Mouse (Mus musculus) kidney, postnatal 14 days (tissue): Measurements from ENCODE around the gene Cd27.

Experiments
- DNase-seq: peaks from one replicate; pipeline ENCODE4 v3.0.0; 2022; ENCODE audit warnings: mixed read lengths

The Cd27 gene

DNA sequence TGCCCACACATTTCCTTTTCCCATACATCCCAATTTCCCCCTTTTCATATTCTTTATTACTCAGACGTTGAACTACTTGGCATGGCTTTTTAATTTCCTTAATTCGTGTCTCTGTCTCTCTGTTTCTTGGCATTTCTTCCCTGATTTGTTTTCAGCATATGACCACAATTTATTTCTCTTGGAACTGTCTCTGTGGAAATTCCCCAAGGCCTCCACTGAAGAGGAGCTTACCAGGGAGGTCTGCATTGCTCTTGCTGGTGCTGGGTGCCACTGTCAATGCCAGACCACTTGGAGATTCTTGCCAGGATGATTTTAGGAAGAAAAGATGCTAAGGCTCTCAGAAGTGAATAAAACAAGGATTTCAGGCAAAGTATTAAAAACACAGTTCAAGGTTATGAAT is 24.2 kb downstream of the Cd27 start:
- DNase-seq: no peak

DNA sequence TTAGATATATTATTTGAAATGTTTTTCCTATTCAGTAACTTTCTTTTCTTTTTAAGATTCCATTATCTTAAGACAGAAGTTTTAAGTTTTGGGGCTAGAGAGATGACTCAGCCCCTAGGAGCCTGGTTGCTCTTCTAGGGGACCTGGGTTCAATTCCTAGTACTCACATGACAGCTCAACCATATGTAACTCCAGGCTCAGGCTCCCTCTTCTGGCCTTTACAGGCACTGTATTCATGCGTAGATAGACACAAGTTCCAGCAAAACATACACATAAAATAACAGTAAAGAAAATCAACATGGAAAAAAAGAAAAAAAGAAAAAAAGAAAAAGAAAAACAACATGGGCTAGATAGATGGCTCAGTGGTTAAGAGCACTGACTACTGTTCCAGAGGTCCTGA is 26.4 kb downstream of the Cd27 start:
- DNase-seq: no peak

DNA sequence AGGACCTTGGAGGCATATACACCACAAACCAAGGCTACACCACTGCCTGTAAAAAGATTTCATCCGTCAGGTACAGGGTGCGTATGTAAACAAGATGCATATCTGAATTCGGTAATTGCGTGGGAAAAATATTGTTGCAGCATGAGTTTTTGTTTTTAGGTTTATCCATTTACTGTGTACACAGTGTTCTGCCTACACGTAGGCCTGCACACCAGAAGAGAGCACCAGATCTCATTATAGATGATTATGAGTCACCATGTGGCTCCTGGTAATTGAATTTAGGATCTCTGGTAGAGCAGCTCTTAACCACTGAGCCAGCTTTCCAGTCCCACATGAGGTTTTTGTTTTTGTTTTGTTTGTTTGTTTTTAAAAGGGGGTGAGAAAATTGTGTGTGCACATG is 39.6 kb downstream of the Cd27 start:
- no peak for DNase-seq

DNA sequence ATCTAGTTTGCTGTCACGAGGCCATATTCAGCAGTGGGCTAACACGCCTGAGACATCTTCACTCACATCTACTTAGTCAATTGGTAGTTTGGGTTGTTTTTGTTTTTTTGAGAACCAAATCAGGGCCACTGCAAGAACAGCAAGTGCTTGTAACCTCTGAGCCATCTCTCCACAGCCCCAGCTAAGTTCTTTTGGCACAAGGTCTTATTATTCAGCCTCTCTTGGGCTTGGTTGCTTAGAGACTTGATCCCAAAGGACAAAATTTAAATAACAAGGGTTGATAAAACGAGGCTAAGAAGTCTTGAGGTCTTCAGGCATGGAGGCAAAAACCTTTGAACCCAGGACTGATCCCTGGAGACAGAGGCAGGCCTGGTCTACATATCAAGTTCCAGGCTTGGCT is 40.5 kb downstream of the Cd27 start:
- no peak for DNase-seq

DNA sequence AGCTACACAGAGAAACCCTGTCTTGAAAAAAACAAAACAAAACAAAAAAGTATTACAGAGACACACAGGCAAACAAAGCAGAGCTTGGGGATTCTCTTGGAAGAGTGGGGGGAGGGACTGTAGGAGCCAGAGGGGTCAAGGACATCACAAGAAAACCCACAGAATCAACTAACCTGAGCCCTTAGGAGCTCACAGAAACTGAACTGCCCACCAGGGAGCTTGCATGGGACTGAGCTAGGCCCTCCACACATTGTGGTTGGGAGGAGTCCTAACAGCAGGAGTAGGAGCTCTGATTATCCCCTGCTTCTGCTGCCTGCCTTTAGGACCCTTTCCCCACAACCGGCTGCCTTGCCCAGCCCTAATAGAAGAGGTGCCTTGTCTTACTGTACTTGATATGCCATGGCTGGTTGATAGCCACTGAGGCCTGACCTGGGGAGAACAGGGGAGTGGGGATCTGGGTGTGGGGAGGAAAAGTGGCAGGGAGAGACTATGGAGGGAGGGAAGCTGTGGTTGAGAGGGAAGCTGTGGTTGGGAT is 41.2 kb downstream of the Cd27 start:
- DNase-seq: no peak

DNA sequence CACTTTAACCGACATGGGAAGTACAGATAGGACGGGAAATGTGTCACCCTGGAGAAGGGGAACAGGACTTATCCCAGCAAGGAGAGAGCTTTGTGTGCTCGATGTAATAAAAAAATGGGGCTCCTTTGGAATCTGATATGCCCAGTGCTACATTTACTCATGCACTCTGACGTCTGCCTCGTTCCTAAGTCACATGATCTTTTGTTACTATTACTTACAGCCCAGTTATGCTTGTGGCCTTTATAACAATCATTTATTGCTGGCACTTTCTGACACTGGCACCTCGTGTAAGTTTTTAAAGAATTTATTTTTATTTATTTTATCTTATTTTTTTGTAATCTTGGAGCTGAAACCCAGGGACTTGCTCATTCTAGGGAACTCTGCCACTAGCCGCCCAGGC is 43.4 kb downstream of the Cd27 start:
- no peak for DNase-seq

DNA sequence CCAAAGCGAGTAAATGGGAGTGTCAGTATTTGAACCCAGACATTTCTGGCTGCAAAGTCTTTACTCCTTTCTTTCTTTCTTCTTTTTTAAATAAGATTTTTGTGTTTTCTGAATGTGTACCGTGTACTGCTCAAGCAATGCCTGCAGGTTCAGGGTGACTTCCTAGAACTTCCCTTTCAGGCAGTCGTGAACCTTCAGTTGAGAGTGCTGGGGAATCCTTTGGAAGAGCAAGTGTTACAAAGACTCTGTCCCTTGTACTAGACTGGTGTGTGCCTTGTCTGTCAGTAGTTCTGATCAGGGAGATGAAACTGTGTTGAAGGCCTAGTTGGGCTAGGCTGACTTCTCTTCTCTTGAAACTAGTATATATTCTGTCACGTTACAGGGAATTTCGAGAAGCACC is 44.0 kb downstream of the Cd27 start:
- DNase-seq: no peak

DNA sequence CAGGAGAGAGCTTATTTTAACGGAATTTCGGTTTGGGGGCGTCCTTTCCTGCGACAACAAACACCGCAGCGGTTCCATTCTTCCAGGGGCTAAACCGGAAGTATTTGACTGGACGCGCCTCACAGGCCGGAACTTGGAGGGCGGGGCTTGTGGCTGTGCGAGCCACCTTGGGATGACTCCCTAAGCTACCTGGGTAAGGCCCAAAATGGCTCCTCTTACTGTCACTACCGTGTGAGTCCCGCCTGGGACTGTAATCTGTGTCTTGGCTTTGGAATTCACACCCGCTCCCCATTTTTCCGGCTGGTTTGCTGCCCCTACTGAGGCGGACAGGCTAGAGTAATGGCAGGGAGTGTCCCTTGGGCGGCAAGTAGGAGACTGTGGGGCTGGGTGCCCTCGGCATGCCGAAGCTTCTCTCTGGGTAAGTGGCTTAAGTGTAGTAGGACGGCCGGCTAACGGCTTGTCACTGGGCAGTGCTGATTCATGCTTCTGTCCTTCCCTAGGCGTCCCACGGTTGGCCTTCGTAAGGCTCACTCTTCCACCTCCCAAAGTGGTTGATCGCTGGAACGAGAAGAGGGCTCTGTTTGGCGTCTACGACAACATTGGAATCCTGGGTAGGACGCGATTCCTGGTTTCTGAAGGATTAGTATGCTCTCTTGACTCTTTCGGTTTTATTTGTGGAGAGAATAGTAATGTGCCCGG is 44.6 kb downstream of the Cd27 start:
- peak; percentile 95 for DNase-seq

DNA sequence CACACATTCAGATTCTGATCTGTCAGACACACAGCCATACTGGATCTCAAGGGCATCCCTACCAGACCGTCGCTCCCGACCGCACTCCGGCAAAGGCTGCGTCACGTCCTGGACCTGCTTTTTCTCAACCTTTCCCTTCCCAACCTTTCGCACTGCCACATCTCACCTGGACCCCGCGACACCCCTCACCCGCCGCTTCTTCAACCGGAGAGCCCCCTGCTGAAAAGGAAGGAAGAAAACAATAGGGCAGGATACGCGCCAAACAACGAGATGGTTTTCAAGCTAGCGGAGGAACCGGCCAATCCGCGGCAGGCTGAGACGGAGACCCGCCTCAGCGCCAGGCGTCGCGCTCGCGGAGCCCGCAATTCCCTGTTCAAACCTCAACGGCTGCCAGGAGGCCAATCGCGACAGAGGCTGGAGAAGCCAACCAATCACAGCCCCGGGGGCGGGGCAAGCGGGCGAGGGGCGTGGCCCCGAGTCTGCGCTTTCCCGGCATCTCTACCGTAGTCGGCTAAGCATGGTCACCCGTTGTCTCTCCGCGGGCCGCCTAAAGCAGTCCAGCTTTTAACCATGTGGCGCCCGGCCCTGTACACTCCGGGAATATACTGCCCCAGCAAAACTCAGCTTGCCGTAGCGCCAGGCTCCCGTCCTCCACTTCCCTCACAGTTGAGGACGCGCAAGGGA is 45.3 kb downstream of the Cd27 start, which contains the start of the genes Ncapd2 and Mrpl51:
Ncapd2 (minus strand) TSS at position 370 of the 684 bp plus-strand sequence.
Mrpl51 (plus strand) TSS at position 470 of the 684 bp plus-strand sequence.
- DNase-seq: peak; percentile 99

DNA sequence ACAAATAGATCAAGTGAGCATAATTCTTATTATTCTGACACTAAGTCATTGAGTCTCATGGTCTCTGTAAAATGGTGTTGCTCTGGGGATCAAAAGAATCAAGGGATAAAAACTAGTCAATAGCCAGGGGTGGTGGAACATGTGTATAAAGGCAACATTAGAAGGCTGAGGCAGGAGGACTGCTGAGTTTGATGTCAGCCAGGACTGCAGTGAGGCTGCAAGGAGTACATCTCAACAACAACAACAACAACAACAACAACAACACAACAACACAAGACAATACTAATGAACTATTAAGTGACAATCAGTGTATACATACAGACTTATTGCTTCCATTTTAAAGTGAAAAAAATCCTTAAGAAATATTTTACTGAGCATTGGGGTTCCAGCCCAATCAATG is 46.0 kb downstream of the Cd27 start:
- no peak for DNase-seq

DNA sequence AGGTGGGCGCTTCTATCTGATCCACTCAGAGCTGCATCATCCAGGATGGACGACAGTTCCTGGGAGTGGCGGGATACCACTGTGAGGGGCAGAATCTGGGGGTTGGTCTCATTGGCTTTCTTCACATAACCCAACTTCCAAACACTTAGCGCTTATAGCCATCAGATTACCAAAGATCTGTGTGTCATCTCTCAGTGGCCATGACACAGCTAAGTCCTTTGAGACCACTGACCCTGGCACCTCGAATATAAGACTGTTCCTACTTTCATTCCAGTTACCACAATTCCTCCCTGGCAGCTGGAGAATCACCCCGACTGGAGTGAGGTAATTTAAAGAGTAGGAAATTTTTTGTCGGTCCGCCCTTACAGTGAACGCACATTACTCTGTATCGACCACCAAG is 50.6 kb downstream of the Cd27 start:
- DNase-seq: no peak
